ENCODE assay signal across 7 mouse cellular contexts in genomic region chr10:80589879-80590854, GRCm38 (mm10). TPM values are rescaled to one million over a fixed set of nuclear protein-coding genes. Genes with fewer than 3 reads are reported as not detected.
A peak's percentile ranks its signal among the peaks of the same experiment; 100 is the strongest.
DNase-seq lines count a peak whose midpoint lies in the region; ATAC-seq lines count a peak whose summit lies in the region.

Gene Abhd17a, minus strand, starts transcription at chr10:80590341.

- H3K4me2 ChIP-seq in embryonic facial prominence, embryonic 11.5 days (ENCODE audit: low read depth, low read length): peak within 1 kb of the TSS; percentile 93
- H3K4me2 ChIP-seq in midbrain, embryonic 13.5 days (replicated peaks): peak within 1 kb of the TSS; percentile 100

- ATAC-seq in embryonic facial prominence, embryonic 11.5 days (replicated peaks; ENCODE audit: insufficient number of reproducible peaks, low FRiP score, low TSS enrichment, low read depth): peak; percentile 91
- ATAC-seq in granulocyte monocyte progenitor cell, adult 5-6 weeks (replicated peaks; ENCODE audit: poor library complexity, severe bottlenecking): peak; percentile 93
- peak; percentile 96 for ATAC-seq in midbrain, embryonic 13.5 days

- no peaks in the 10 kb centered on the region for H3K36me3 ChIP-seq in embryonic facial prominence, embryonic 11.5 days (replicated peaks; ENCODE audit: control insufficient read depth, insufficient read depth, low read depth, low read length)
- peaks cover 19% of the 10 kb centered on the region for H3K36me3 ChIP-seq in limb, embryonic 10.5 days
- H3K36me3 ChIP-seq in midbrain, embryonic 13.5 days: peaks cover 16% of the 10 kb centered on the region

- peaks cover 6% of the 10 kb centered on the region for H3K4me1 ChIP-seq in embryonic facial prominence, embryonic 11.5 days (ENCODE audit: control insufficient read depth, insufficient read depth, low read length)
- peaks cover 44% of the 10 kb centered on the region for H3K4me1 ChIP-seq in limb, embryonic 10.5 days
- H3K4me1 ChIP-seq in midbrain, embryonic 13.5 days (replicated peaks): peaks cover 35% of the 10 kb centered on the region

- H3K4me3 ChIP-seq in embryonic facial prominence, embryonic 11.5 days (ENCODE audit: low read depth, low read length): peak within 1 kb of the TSS; percentile 90
- H3K4me3 ChIP-seq in limb, embryonic 10.5 days: peak within 1 kb of the TSS; percentile 86
- H3K4me3 ChIP-seq in midbrain, embryonic 13.5 days (replicated peaks): peak within 1 kb of the TSS; percentile 91

- no peaks in the 10 kb centered on the region for H3K9me3 ChIP-seq in embryonic facial prominence, embryonic 11.5 days (replicated peaks; ENCODE audit: control insufficient read depth, low read length)
- no peaks in the 10 kb centered on the region for H3K9me3 ChIP-seq in limb, embryonic 10.5 days (replicated peaks)
- no peaks in the 10 kb centered on the region for H3K9me3 ChIP-seq in midbrain, embryonic 13.5 days

- DNase-seq in adrenal gland, postnatal 14 days: peak; percentile 99
- DNase-seq in embryonic facial prominence, embryonic 11.5 days (ENCODE audit: low spot score): peak; percentile 99
- peak; percentile 97 for DNase-seq in kidney, adult 11 months
- peak; percentile 96 for DNase-seq in limb, embryonic 10.5 days (ENCODE audit: low spot score)
- peak; percentile 89 for DNase-seq in spleen, adult 12 weeks (ENCODE audit: low spot score)

- no peaks in the 10 kb centered on the region for H3K27me3 ChIP-seq in embryonic facial prominence, embryonic 11.5 days (ENCODE audit: control insufficient read depth, insufficient read depth, low read length)
- no peaks in the 10 kb centered on the region for H3K27me3 ChIP-seq in limb, embryonic 10.5 days (ENCODE audit: low read depth, poor library complexity, severe bottlenecking)
- no peaks in the 10 kb centered on the region for H3K27me3 ChIP-seq in midbrain, embryonic 13.5 days

- H3K9ac ChIP-seq in embryonic facial prominence, embryonic 11.5 days (replicated peaks; ENCODE audit: low read length): peak within 1 kb of the TSS; percentile 86
- peak within 1 kb of the TSS; percentile 98 for H3K9ac ChIP-seq in midbrain, embryonic 13.5 days (replicated peaks)

- H3K27ac ChIP-seq in embryonic facial prominence, embryonic 11.5 days (replicated peaks; ENCODE audit: low read depth, low read length): no peak within 1 kb of the TSS
- H3K27ac ChIP-seq in limb, embryonic 10.5 days: peak within 1 kb of the TSS; percentile 87
- peak within 1 kb of the TSS; percentile 65; the same call in 1 of the 2 replicates for H3K27ac ChIP-seq in midbrain, embryonic 13.5 days

- WGBS in embryonic facial prominence, embryonic 11.5 days: under 1% methylated on average over 61 of the region's 73 CpGs
- WGBS in limb, embryonic 10.5 days: under 1% methylated on average over 73 of the region's 73 CpGs
- under 1% methylated on average over 70 of the region's 73 CpGs for WGBS in midbrain, embryonic 13.5 days

RNA-seq across cellular contexts. Expression of gene Abhd17a, which starts in this region (rescaled TPM):
- total RNA-seq in adrenal gland, postnatal 14 days (2021): 97.7 and 98.7 TPM in 2 replicates
- polyA plus RNA-seq in embryonic facial prominence, embryonic 11.5 days (2014; fragmentation: Nextera tagmentation; extraction: Ambion mirVana): 94.8 and 111 TPM in 2 replicates
- total RNA-seq in granulocyte monocyte progenitor cell, adult 5-6 weeks (2014; fragmentation: Nextera tagmentation): 27.7 and 36.2 TPM in 2 replicates
- total RNA-seq in granulocyte monocyte progenitor cell, adult 5-6 weeks (2017): 24.2 and 33.5 TPM in 2 replicates
- polyA plus RNA-seq in limb, embryonic 10.5 days (2016; fragmentation: Nextera tagmentation; extraction: Ambion mirVana): 104 and 108 TPM in 2 replicates
- 78.5 and 93.4 TPM in 2 replicates for polyA plus RNA-seq in midbrain, embryonic 13.5 days (2015; fragmentation: Nextera tagmentation; extraction: Ambion mirVana)
